Mouse (Mus musculus) heart, postnatal 36 days (tissue): ENCODE results near the gene Shroom1. TPM values are rescaled to one million over a fixed set of nuclear protein-coding genes. Genes with fewer than 3 reads are reported as not detected.
A peak's percentile ranks its signal among the peaks of the same experiment; 100 is the strongest.

Experiments
- DNase-seq, 2 experiments: peaks; one replicate each; pipeline ENCODE4 v3.0.0; 2021 to 2022
- intact Hi-C: fragments of 180-260 bp; cut with DNase I; formaldehyde crosslinking; loops from one replicate; pipeline ENCODE4 v1.15.1; 2025
- total RNA-seq, 2 experiments: library from RNA; stranded (reverse); gene quantifications; 2 replicates each; pipeline ENCODE4 v1.2.3; 2021

The Shroom1 gene
- total RNA-seq, 2 experiments from 2014 or later = 0.39 to 0.76 TPM

GRCm38 (mm10) chr11:53478383-53479170, 21.6 kb downstream of the Shroom1 start:
- intact Hi-C loops = no loop called here
- no peak for DNase-seq

- intact Hi-C loops = no loop called here
- peak in 1 of 2 experiments; percentile 17 for DNase-seq
These were observed 22.3 kb downstream of the Shroom1 start for GRCm38 (mm10) chr11:53479171-53479782.

- no peak for DNase-seq
- intact Hi-C loops = no loop called here
These were observed 22.8 kb downstream of the Shroom1 start, which contains the start of the genes Gm9945 and Sowaha for GRCm38 (mm10) chr11:53479783-53480301. TSS of gene Gm9945 (plus strand) at chr11:53480166. TSS of gene Sowaha (minus strand) at chr11:53480274.

GRCm38 (mm10) chr11:53481088-53481730, 24.2 kb downstream of the Shroom1 start:
- intact Hi-C loops = no loop called here
- DNase-seq = no peak

- no peak for DNase-seq
- intact Hi-C loops = no loop called here
These were observed 26.3 kb downstream of the Shroom1 start for GRCm38 (mm10) chr11:53483159-53483891.

- intact Hi-C loops = loop anchor here (5.0 kb wide), 1 partner anchor 97 kb away; no protein-coding TSS in a partner anchor
These were observed 28.7 kb downstream of the Shroom1 start for GRCm38 (mm10) chr11:53485719-53486118.

GRCm38 (mm10) chr11:53486351-53486750, 29.3 kb downstream of the Shroom1 start:
- intact Hi-C loops = loop anchor here (5.0 kb wide), 1 partner anchor 96 kb away; no protein-coding TSS in a partner anchor
- DNase-seq = no peak

More at GRCm38 (mm10) chr11:53485719-53486118, 28.7 kb downstream of the Shroom1 start:
- DNase-seq = no peak

GRCm38 (mm10) chr11:53486822-53487594, 30.0 kb downstream of the Shroom1 start:
- DNase-seq = no peak
- intact Hi-C loops = loop anchor here (5.0 kb wide), 1 partner anchor 95 kb away; no protein-coding TSS in a partner anchor

- no peak for DNase-seq
- intact Hi-C loops = loop anchor here (5.0 kb wide), 1 partner anchor 93 kb away; no protein-coding TSS in a partner anchor
These were observed 32.0 kb downstream of the Shroom1 start for GRCm38 (mm10) chr11:53489007-53489406.

- intact Hi-C loops = loop anchor here (5.0 kb wide), 1 partner anchor 93 kb away; no protein-coding TSS in a partner anchor
These were observed 32.4 kb downstream of the Shroom1 start for GRCm38 (mm10) chr11:53489421-53489820.

GRCm38 (mm10) chr11:53491954-53492401, 35.0 kb downstream of the Shroom1 start:
- DNase-seq = peak; percentile 35 to 47
- intact Hi-C loops = no loop called here

More at GRCm38 (mm10) chr11:53489421-53489820, 32.4 kb downstream of the Shroom1 start:
- no peak for DNase-seq

- intact Hi-C loops = no loop called here
These were observed 36.4 kb downstream of the Shroom1 start for GRCm38 (mm10) chr11:53493243-53493955.

GRCm38 (mm10) chr11:53495417-53495816, 38.4 kb downstream of the Shroom1 start:
- no peak for DNase-seq
- intact Hi-C loops = no loop called here

More at GRCm38 (mm10) chr11:53493243-53493955, 36.4 kb downstream of the Shroom1 start:
- DNase-seq = no peak

GRCm38 (mm10) chr11:53496946-53497345, 39.9 kb downstream of the Shroom1 start:
- DNase-seq = no peak
- intact Hi-C loops = no loop called here

GRCm38 (mm10) chr11:53500569-53500968, 43.6 kb downstream of the Shroom1 start:
- intact Hi-C loops = no loop called here
- no peak for DNase-seq

- no peak for DNase-seq
- intact Hi-C loops = no loop called here
These were observed 45.2 kb downstream of the Shroom1 start for GRCm38 (mm10) chr11:53502039-53502765.

- DNase-seq = no peak
- intact Hi-C loops = no loop called here
These were observed 46.7 kb downstream of the Shroom1 start for GRCm38 (mm10) chr11:53503738-53504137.

GRCm38 (mm10) chr11:53504376-53504775, 47.4 kb downstream of the Shroom1 start:
- intact Hi-C loops = no loop called here
- DNase-seq = no peak
